Mouse (Mus musculus) heart, postnatal 0 days (tissue): ENCODE results near the gene Nabp2. TPM values are rescaled to one million over a fixed set of nuclear protein-coding genes. Genes with fewer than 3 reads are reported as not detected.

Source experiments
- ATAC-seq: fragments of 200-750 bp; cut with Nextera tagmentation; 2 replicates; pipeline ENCODE4 v1.8.0; 2017; ENCODE audit warnings: low read depth, moderate number of reproducible peaks, moderate library complexity; ENCODE audit not compliant: insufficient read depth
- DNase-seq: peaks from one replicate; pipeline ENCODE4 v3.0.0-alpha.2; 2016; ENCODE audit warnings: low spot score
- H3K27ac ChIP-seq: fragments of 300-500 bp; sonication (generic); 2 replicates; pipeline ENCODE4 v1.5.1; 2014; ENCODE audit warnings: low read depth, mild to moderate bottlenecking
- H3K27me3 ChIP-seq: fragments of 300-500 bp; sonication (generic); 2 replicates; pipeline ENCODE4 v1.6.1; 2014; ENCODE audit warnings: low read length, mixed read lengths; ENCODE audit not compliant: control insufficient read depth, insufficient read depth
- H3K36me3 ChIP-seq: fragments of 300-500 bp; sonication (generic); replicated peaks from 2 replicates; pipeline ENCODE4 v1.6.1; 2014; ENCODE audit warnings: low read length, mixed read lengths; ENCODE audit not compliant: control insufficient read depth, insufficient read depth
- H3K4me1 ChIP-seq: fragments of 300-500 bp; sonication (generic); 2 replicates; pipeline ENCODE4 v1.6.1; 2014; ENCODE audit warnings: antibody characterized with exemption; ENCODE audit not compliant: control insufficient read depth, insufficient read depth
- H3K4me2 ChIP-seq: fragments of 300-500 bp; sonication (generic); 2 replicates; pipeline ENCODE4 v1.6.1; 2014; ENCODE audit warnings: low read depth, mild to moderate bottlenecking, low read length, moderate library complexity
- H3K4me3 ChIP-seq: fragments of 300-500 bp; sonication (generic); 2 replicates; pipeline ENCODE4 v1.5.1; 2014; ENCODE audit warnings: low read depth, low read length
- H3K9ac ChIP-seq: fragments of 300-500 bp; sonication (generic); replicated peaks from 2 replicates; pipeline ENCODE4 v1.6.1; 2014; ENCODE audit warnings: low read depth, low read length, mixed read lengths
- H3K9me3 ChIP-seq: fragments of 300-500 bp; sonication (generic); replicated peaks from 2 replicates; pipeline ENCODE4 v1.6.1; 2016; ENCODE audit warnings: low read length; ENCODE audit not compliant: control insufficient read depth
- CTCF ChIP-seq: IDR thresholded peaks from 2 replicates; pipeline ENCODE4 v1.5.1; 2016; ENCODE audit warnings: antibody characterized with exemption, control low read depth, low read depth
- EP300 ChIP-seq: IDR thresholded peaks from 2 replicates; pipeline ENCODE4 v1.6.1; 2016; ENCODE audit warnings: antibody characterized with exemption, low read depth
- WGBS: fragments of 180-500 bp; shearing (Covaris S2); extraction: QIAGEN DNeasy Blood & Tissue Kit; methylation state at CpG from one replicate; pipeline ENCODE4 v1.1.7; 2014; 5-methylcytosine and 5-hydroxymethylcytosine counted together
- polyA plus RNA-seq: library from polyadenylated mRNA; unstranded; fragments of >200 nt; fragmentation: Nextera tagmentation; extraction: Ambion mirVana; gene quantifications from 2 replicates; pipeline ENCODE4 v1.2.1, GENCODE M21; 2015
- total RNA-seq: library from RNA; depleted of rRNA; stranded (reverse); fragments of >200 nt; gene quantifications from 2 replicates; pipeline ENCODE4 v1.2.3, GENCODE M21; 2014; ENCODE audit warnings: low replicate concordance

The Nabp2 gene
- total and polyA plus RNA-seq, 2 experiments from 2014 or later: 28.1 to 55.5 TPM

DNA sequence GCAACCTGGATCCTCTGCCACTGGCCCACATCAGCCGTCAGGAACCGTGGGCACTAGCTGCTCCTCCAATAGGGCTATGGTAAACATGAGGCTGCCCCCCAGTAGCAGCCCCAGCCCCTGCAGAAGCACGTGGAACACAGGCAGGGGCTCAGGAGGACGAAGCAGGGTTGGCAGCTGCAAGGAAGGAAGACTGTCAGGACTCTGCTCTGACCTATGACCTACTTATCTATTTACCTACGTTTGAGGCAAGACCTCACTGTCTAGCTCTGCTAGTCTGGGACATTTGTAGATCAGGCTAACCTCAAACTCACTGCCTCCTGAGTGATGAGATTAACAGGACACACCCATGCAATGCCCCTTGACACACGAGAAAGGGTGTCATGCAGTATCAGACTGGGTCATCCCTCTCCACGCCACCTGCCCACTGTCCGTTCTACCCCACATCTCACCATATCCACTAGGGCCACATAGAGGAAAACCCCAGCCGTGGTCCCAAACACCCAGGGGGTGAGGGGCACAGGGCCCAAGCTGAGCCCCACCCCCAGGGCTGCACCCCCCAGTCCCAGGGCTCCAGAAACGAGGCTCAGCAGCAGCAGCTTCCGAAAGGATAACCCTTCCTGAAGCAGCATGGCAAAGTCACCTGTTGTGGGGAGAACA lies 15.1 kb downstream of the Nabp2 start:
- H3K9me3 ChIP-seq: no peaks in the 10 kb centered on the region
- WGBS: 47% methylated on average over 11 of the region's 11 CpGs
- H3K36me3 ChIP-seq: peaks cover 32% of the 10 kb centered on the region
- H3K27ac ChIP-seq: no peak overlapping the region
- DNase-seq (no peak), ATAC-seq (no peak)
- H3K27me3 ChIP-seq: no peaks in the 10 kb centered on the region
- no peak overlapping the region for H3K9ac ChIP-seq
- no peak overlapping the region for H3K4me3 ChIP-seq
- TF ChIP-seq EP300 (no peak), CTCF (no peak)
- no peak overlapping the region for H3K4me2 ChIP-seq
- H3K4me1 ChIP-seq: peaks cover 7% of the 10 kb centered on the region; the same call in 1 of the 2 replicates

DNA sequence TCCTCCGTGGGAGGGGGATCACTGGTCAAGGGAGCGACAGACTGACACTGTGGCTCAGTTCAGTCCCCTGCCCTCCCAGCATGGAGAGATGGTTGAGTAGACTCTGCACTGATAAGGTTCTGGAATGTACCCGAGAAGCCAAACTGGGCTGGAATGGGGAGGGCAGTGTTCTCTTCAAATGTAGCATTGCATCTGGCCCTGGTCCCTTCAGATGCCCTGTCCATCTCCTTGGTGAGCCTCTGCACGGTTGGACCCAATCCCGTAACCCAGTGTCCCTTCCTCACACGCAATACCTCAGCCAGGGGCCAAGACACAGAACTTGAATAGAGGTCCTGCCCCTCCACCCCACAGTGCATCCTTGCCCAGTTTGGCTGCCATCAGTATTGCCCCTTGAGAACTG lies 19.4 kb downstream of the Nabp2 start:
- peak; percentile 8; the same call in 1 of the 2 replicates for ATAC-seq
- Histone ChIP-seq H3K4me2 (no peak overlapping the region), H3K9me3 (no peaks in the 10 kb centered on the region), H3K4me3 (no peak overlapping the region), H3K4me1 (peaks cover 14% of the 10 kb centered on the region; the same call in 1 of the 2 replicates), H3K36me3 (peaks cover 75% of the 10 kb centered on the region), H3K9ac (no peak overlapping the region), H3K27ac (no peak overlapping the region), H3K27me3 (no peaks in the 10 kb centered on the region)
- no peak for DNase-seq
- TF ChIP-seq EP300: no peak
- no peak for TF ChIP-seq CTCF
- WGBS: 42% methylated on average over 6 of the region's 6 CpGs

GRCm38 (mm10) chr10:128390366-128390765 lies 20.9 kb downstream of the Nabp2 start:
- WGBS: 86% methylated on average over 12 of the region's 12 CpGs
- no peak for TF ChIP-seq EP300
- no peak for TF ChIP-seq CTCF

DNA sequence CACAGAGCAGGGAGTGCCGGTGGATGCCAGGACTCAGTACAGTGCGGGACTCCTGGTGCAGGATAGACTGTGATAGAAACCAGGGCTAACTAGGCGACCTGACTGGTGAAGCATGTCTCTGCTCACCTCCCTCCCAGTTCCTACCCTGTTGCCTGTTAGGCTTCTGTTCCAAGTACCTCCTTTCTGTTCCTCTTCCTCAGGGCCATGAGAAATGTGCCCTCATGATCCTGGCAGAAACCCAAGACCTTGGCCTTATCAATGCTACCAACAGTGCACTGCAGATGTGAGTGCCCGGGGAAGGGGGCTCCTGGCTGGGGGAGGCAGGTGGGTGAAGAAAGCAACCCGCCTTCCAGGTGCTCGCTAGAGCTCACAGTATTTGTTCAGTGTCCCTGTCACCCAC lies 21.7 kb downstream of the Nabp2 start:
- Histone ChIP-seq H3K4me2 (no peak overlapping the region), H3K4me1 (peaks cover 14% of the 10 kb centered on the region; the same call in 1 of the 2 replicates), H3K27me3 (no peaks in the 10 kb centered on the region), H3K4me3 (no peak overlapping the region), H3K9me3 (no peaks in the 10 kb centered on the region), H3K27ac (no peak overlapping the region), H3K36me3 (peaks cover 98% of the 10 kb centered on the region), H3K9ac (no peak overlapping the region)
- DNase-seq (no peak), ATAC-seq (peak; percentile 33; the same call in 1 of the 2 replicates)
- WGBS: 48% methylated on average over 6 of the region's 6 CpGs
- TF ChIP-seq EP300 (no peak), CTCF (no peak)

More at GRCm38 (mm10) chr10:128390366-128390765, 20.9 kb downstream of the Nabp2 start:
- ATAC-seq: no peak
- H3K4me1 ChIP-seq: peaks cover 14% of the 10 kb centered on the region; the same call in 1 of the 2 replicates
- no peak overlapping the region for H3K9ac ChIP-seq
- peaks cover 90% of the 10 kb centered on the region for H3K36me3 ChIP-seq
- H3K4me3 ChIP-seq: no peak overlapping the region
- H3K27ac ChIP-seq: no peak overlapping the region
- no peaks in the 10 kb centered on the region for H3K27me3 ChIP-seq
- H3K4me2 ChIP-seq: no peak overlapping the region
- no peaks in the 10 kb centered on the region for H3K9me3 ChIP-seq
- no peak for DNase-seq

DNA sequence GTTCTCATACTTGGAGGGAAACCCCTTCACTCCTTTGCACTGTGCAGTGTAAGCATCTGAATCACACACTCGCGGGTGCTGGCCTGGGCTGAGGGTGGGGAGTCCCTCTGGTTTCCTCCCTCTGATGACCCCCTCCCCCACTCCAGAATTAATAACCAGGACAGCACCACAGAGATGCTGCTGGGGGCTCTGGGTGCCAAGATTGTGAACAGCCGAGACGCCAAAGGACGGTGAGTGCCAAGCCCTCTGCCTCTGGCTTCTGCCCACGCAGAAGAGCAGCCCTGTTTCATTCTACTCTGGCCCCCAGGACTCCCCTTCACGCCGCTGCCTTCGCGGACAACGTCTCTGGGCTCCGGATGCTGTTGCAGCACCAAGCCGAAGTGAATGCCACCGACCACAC lies 22.4 kb downstream of the Nabp2 start:
- ATAC-seq: no peak
- no peak overlapping the region for H3K9ac ChIP-seq

GRCm38 (mm10) chr10:128385902-128386301 lies 25.4 kb downstream of the Nabp2 start:
- whole genome bisulfite sequencing: 92% methylated on average over 7 of the region's 7 CpGs
- no peak for TF ChIP-seq CTCF
- no peak for TF ChIP-seq EP300
- Histone ChIP-seq H3K36me3 (peaks cover 98% of the 10 kb centered on the region), H3K27me3 (no peaks in the 10 kb centered on the region), H3K9ac (no peak overlapping the region), H3K9me3 (no peaks in the 10 kb centered on the region), H3K4me2 (no peak overlapping the region), H3K4me1 (0 out of 2 replicates have a peak, but pooled peaks cover 6% of the 10 kb centered on the region), H3K4me3 (no peak overlapping the region), H3K27ac (no peak overlapping the region)
- ATAC-seq (no peak), DNase-seq (no peak)

More for the DNA sequence above, 22.4 kb downstream of the Nabp2 start:
- 86% methylated on average over 14 of the region's 14 CpGs for WGBS
- H3K4me3 ChIP-seq: no peak overlapping the region
- no peak overlapping the region for H3K4me2 ChIP-seq
- H3K4me1 ChIP-seq: peaks cover 14% of the 10 kb centered on the region; the same call in 1 of the 2 replicates
- TF ChIP-seq CTCF (no peak), EP300 (no peak)
- peaks cover 100% of the 10 kb centered on the region for H3K36me3 ChIP-seq
- no peak for DNase-seq
- H3K9me3 ChIP-seq: no peaks in the 10 kb centered on the region
- no peaks in the 10 kb centered on the region for H3K27me3 ChIP-seq
- H3K27ac ChIP-seq: no peak overlapping the region
